Mouse (Mus musculus): ENCODE measurements at regions not wholly inside any gene's neighbourhood (a gene's known extent, or its start where the extent isn't known, plus 50 kb on each side); places are given as distances from the start of the nearest gene placed in this dataset.

- peak; percentile 53 for DNase-seq (ENCODE audit: low read depth)
- TF ChIP-seq CTCF (IDR thresholded peaks at IDR 0.05; ENCODE audit: borderline replicate concordance, extremely low read depth, insufficient read depth, insufficient read length), result no peak
- no peak for TF ChIP-seq POLR2A (IDR thresholded peaks at IDR 0.05; ENCODE audit: borderline replicate concordance, extremely low read depth, insufficient read depth, insufficient read length, poor library complexity, severe bottlenecking)
Observed at GRCm38 (mm10) chr12:50281615-50282014, 367.3 kb downstream of the Prkd1 start.

Measured in brain, embryonic 14.5 days (tissue).